Mouse (Mus musculus) gastrocnemius, adult 8-10 months (tissue): ENCODE measurements at regions not wholly inside any gene's neighbourhood (a gene's known extent, or its start where the extent isn't known, plus 50 kb on each side); places are given as distances from the start of the nearest gene placed in this dataset.
"Not testable (repeated sequence)": the region's sequence is repeated elsewhere in the genome, so short reads cannot be mapped to it uniquely, and the experiment has no call there.

Source experiments
- DNase-seq, 2 experiments: peaks; one replicate each; pipeline ENCODE4 v3.0.0; 2022; ENCODE audit warnings: low spot score in 2 of 2

GRCm38 (mm10) chr1:194437301-194437700, 180.7 kb upstream of the Plxna2 start:
- no peak for DNase-seq

GRCm38 (mm10) chr1:194435060-194435459, 183.0 kb upstream of the Plxna2 start:
- DNase-seq: no peak

DNA sequence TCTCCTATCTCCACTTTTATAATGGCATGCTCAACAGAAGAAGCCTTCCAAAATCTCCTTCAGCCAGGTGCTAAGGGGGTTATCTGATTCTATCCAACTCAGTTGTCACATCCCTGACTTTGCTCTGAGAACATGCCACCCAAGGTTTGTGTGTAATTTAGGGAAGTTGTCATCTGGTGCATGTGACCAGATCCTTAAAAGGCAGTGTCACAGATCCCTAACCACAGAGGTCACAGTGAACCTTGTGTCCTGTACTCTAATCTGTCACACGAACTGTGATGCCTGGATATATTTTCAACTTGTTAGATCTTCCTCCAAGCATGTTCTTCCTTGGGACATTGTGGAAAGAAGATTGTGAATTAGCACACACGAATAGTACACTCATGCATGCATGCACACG, 189.4 kb upstream of the Plxna2 start:
- DNase-seq: no peak

DNA sequence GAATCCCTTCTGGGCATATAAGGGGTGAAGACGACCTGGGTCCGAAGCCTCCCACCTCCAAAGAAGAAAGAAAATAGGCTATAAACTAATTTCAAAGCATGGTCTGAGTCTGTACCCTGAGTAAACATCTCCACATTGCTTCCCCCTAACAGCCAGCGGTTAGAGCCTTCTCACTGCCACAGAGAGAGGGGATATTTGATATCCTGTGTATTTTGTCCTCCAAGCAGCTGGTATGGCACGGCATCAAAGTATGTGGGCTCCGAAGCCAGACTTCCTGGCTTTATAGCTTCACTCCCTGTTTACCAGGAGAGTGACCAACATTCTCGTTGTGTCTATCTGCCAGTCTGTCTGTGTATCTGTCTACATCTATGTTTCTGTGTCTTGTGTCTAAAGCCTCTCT, 191.7 kb upstream of the Plxna2 start:
- peak in 1 of 2 experiments; percentile 24 for DNase-seq

GRCm38 (mm10) chr1:194424201-194424600, 193.8 kb upstream of the Plxna2 start:
- DNase-seq: no peak

GRCm38 (mm10) chr1:194412193-194412592, 205.8 kb upstream of the Plxna2 start:
- no peak for DNase-seq

GRCm38 (mm10) chr1:194411788-194412187, 206.2 kb upstream of the Plxna2 start:
- no peak for DNase-seq

DNA sequence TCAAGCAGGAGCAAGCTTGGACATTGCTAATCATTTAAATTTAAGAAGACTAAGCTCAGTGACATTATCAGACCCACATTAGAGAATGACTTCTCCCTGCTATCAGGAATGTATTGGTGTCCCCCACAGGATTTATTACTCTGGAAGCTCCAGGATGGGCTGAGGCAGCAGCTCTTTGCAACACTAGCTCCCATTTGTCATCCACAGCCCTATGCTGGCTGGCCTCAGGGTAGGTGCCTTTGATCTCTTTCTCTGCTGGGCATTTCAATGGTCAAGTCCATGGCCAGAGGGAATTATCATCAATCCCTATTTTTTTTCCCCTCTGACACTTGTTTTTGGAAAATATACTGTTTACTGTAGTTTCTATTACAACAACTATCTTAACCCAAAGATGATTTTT, 218.7 kb upstream of the Plxna2 start:
- no peak for DNase-seq

GRCm38 (mm10) chr1:194396754-194397460, 221.1 kb upstream of the Plxna2 start:
- no peak for DNase-seq

- no peak for DNase-seq
Observed at GRCm38 (mm10) chr1:194393720-194394119, 224.3 kb upstream of the Plxna2 start.

- no peak for DNase-seq
Observed at GRCm38 (mm10) chr1:194390202-194390601, 227.8 kb upstream of the Plxna2 start.

GRCm38 (mm10) chr1:194378135-194378534, 239.9 kb upstream of the Plxna2 start:
- DNase-seq: no peak

GRCm38 (mm10) chr1:194373511-194373910, 244.5 kb upstream of the Plxna2 start:
- DNase-seq: not testable (repeated sequence)

DNA sequence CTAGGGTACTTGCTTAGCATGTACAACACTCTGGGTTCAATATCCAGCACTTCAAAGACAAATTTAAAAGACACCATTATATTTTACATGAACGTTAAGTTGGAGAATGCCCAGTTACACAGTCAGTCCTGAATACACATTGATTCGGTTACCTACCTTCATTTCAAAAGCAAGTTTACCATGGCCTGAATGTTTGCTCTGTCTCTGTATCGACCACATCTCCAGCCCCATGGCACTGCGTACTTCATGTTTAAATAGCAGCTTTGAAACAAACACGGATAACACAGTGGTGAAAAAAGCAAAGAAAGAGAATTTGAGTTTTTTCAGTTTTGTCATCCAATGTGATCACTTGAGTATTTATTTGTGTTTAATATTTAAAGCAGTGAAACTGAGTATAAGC, 254.1 kb upstream of the Plxna2 start:
- DNase-seq: no peak

DNA sequence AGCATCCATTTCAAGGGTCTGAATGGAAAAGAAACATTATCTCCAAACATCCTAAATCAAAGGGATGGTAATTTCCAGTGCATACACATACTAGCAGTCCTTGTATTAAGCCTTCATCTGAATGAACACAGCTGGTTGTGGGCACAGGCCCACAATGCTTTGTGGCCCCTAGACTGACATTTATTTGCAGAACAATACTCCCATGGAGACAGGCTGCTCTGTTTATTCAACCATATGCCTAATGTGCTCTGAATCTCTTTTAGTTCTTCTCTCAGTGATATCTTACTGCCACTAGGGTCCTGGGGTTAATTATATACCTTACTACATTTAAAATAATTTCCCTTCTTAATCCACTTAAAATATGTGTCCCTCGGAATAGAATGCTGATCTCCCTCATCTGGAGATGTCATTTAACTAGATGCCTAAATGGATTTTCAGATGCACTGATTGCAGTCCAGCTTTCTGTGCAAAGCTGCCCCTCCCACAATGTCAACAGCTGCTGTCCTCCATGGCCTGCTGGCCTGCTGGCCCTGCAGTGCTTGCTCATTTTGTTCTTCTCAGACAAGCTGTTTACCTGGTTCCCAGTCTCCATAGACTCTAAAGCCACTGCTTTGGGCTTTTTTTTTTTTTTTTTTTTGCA, 254.8 kb upstream of the Plxna2 start:
- DNase-seq: no peak

GRCm38 (mm10) chr1:194362298-194362697, 255.7 kb upstream of the Plxna2 start:
- DNase-seq: no peak

- no peak for DNase-seq
Observed at GRCm38 (mm10) chr1:194361316-194361715, 256.7 kb upstream of the Plxna2 start.

- no peak for DNase-seq
Observed at GRCm38 (mm10) chr1:194354332-194355120, 263.5 kb upstream of the Plxna2 start.

GRCm38 (mm10) chr1:194345304-194346033, 272.5 kb upstream of the Plxna2 start:
- DNase-seq: no peak

- no peak for DNase-seq
Observed at GRCm38 (mm10) chr1:194342568-194342967, 275.4 kb upstream of the Plxna2 start.

DNA sequence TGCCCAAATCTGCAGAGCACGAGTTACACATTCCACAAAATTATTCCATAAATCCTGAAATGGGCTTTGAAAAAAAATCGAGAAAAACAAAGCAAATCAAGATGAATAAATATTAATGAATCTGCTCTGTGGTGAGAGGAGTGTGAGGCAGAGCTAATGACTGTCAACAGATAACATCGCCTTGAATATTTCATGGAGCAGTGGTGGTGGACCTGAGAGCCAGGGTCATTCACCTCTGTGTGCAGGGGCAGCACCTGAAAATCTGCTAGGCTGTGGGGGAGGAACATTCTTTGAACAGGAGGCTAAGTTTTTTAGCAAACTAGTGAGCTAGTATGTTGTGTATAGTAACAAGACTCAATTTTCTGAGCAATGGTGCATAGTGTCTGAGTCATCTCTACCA, 276.3 kb upstream of the Plxna2 start:
- DNase-seq: no peak
